Mouse (Mus musculus) cerebellum, postnatal 10 days (tissue): ENCODE measurements around the gene Gpr135.
A peak's percentile ranks its signal among the peaks of the same experiment; 100 is the strongest.
"Not testable (repeated sequence)": the region's sequence is repeated elsewhere in the genome, so short reads cannot be mapped to it uniquely, and the experiment has no call there.

ENCODE experiments used
- DNase-seq, 2 experiments: peaks; one replicate each; pipeline ENCODE4 v3.0.0; 2021; ENCODE audit warnings: mixed read lengths in 2 of 2

The Gpr135 gene

GRCm38 (mm10) chr12:72052571-72052970 lies 18.4 kb downstream of the Gpr135 start:
- DNase-seq: no peak

GRCm38 (mm10) chr12:72050821-72051220 lies 20.1 kb downstream of the Gpr135 start:
- DNase-seq: no peak

- DNase-seq: not testable (repeated sequence)
Measured at GRCm38 (mm10) chr12:72050156-72050555, 20.8 kb downstream of the Gpr135 start.

- DNase-seq: peak in 1 of 2 experiments; percentile 20
Measured at GRCm38 (mm10) chr12:72047513-72047912, 23.4 kb downstream of the Gpr135 start.

GRCm38 (mm10) chr12:72041238-72041637 lies 29.7 kb downstream of the Gpr135 start:
- no peak for DNase-seq

GRCm38 (mm10) chr12:72039501-72039900 lies 31.4 kb downstream of the Gpr135 start:
- DNase-seq: no peak

- DNase-seq: no peak
Measured at GRCm38 (mm10) chr12:72038866-72039265, 32.1 kb downstream of the Gpr135 start.

- no peak for DNase-seq
Measured at GRCm38 (mm10) chr12:72037049-72037448, 33.9 kb downstream of the Gpr135 start.

- no peak for DNase-seq
Measured at GRCm38 (mm10) chr12:72036097-72036661, 34.7 kb downstream of the Gpr135 start.

GRCm38 (mm10) chr12:72031794-72032193 lies 39.1 kb downstream of the Gpr135 start:
- DNase-seq: no peak

- DNase-seq: no peak
Measured at GRCm38 (mm10) chr12:72031171-72031570, 39.8 kb downstream of the Gpr135 start.

GRCm38 (mm10) chr12:72025275-72025795 lies 45.6 kb downstream of the Gpr135 start:
- no peak for DNase-seq

GRCm38 (mm10) chr12:72023572-72023971 lies 47.4 kb downstream of the Gpr135 start:
- no peak for DNase-seq

- no peak for DNase-seq
Measured at GRCm38 (mm10) chr12:72022790-72023189, 48.1 kb downstream of the Gpr135 start.

GRCm38 (mm10) chr12:72021543-72021942 lies 49.4 kb downstream of the Gpr135 start:
- no peak for DNase-seq

- DNase-seq: no peak
Measured at GRCm38 (mm10) chr12:72020285-72020684, 50.6 kb downstream of the Gpr135 start.
